Mouse (Mus musculus) telencephalon, adult 2 months (tissue): ENCODE data around the gene Enpp3.

Experiments
- DNase-seq: peaks from one replicate; pipeline ENCODE4 v3.0.0-alpha.2; 2011; ENCODE audit warnings: low read depth, low spot score

Gene Enpp3

DNA sequence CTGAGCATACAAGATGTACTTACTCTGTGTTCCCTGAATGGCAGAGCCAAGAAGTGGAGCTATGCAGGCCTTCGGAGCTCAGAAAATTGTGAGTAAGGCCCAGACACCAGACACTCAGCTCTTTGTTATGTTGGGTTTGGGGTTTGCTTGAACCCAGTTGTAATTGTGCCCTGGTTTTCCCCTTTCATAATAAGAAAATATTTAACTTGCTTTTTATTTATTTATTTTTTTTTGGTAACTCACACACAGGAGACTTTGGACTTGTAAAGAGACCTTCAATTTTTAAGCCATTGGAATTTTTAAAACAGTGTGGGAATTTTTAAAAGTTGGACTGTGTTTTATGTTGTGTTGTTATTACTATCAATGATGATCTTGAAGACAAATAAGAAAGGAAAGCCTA is at the start of gene Enpp3:
Enpp3 (minus strand) TSS at position 148 of the 400 bp plus-strand sequence.
- DNase-seq: no peak

DNA sequence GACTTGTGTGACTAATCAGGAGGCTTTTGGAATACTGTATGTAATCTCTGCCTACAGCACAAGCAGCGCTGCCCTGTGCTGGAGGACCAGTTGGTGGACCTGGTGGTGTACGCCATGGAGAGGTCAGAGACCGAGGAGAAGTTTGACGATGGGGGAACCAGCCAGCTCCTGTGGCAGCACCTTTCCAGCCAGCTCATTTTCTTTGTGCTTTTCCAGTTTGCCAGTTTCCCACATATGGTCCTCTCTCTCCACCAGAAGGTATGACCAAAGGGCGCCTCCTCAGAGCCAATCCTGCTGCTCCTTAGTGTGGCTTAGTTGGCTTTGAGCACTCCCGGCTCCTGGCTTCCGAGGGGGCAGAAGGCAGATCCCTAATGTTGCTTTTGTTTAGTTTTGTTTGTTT is 45.7 kb upstream of the Enpp3 start:
- no peak for DNase-seq

DNA sequence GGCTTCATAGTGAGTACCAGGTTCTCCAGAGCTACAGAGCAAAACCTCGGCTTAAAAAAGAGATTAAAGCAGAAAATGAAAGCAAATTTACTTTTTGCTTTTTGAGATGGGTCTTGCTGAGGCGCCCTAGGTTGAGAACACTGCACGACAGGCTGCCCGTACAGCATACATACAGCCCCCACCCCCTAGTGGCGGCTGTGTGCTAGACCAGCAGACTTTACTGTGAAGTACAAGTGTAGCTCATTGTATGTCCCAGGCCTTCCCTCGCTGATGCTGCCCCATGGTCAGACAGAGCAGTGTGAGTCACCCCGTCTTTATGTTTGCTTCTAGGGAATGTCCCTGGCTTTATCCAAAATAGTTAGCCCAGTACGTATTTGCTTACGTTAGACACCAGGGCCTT is 43.4 kb upstream of the Enpp3 start:
- DNase-seq: no peak

DNA sequence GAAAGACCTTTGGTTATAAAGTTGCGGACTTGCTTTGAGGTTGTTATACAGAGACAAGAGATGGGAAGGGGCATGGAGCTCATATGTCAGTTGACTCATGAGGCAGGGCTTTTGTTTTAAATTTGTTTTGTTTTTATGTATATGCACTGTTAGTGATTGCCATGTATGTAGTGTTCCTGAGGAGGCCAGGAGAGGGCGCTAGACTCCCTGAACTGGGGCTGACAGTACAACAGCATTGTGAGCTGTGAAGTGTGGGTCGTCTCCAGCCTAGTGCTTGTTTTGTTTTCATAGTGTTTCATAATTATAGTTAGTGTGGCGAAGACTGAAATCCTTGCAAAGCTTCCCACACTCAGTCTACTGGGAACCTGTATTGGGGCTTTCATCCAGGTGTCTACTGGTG is 31.0 kb upstream of the Enpp3 start:
- DNase-seq: no peak

DNA sequence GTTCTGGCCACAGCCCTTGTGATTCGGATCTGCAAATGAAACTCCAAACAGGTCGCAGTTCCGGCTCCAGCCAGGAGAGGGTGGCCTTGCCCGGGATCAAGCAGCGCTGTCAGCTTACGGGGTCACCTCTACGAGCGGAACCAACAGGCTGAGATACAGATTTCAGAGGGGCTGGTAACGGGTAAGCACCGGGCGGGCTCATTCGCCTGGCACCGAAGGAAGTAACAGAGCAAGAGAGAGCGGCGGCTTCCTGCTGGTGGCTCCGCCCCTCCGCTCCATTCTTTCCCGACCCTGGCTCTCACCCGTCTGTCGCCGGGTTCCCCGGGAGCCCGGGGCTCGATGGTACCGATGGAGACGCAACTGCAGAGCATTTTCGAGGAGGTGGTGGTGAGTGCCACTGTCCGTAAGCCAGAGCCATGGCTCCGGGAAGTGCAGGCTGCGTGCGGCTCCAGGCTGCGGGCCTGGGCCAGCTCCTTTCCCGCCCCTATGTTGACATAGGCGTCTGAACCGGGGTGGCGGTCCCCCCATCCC is 27.2 kb upstream of the Enpp3 start, which contains the start of gene Med23:
Med23 (plus strand) TSS at position 227 of the 531 bp plus-strand sequence.
- DNase-seq: peak; percentile 97

DNA sequence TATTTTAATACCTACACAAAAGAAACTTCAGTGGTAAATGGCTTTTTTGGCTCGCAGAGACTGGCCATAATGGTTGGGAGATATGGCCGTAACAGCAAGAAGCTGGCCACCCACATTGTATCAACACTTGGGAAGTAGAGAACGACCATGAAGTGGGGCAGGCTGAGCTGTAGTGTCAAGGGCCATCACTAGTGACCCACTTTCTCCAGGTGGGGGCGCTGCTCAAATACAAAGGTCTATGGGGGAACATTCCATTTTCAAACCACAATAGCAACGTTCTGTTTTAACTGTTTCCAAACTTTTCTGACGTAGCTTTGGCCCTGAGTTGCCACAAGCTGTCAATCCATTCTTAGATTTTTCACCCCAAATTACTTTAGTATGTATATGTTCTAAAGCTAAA is 21.8 kb upstream of the Enpp3 start:
- DNase-seq: no peak

DNA sequence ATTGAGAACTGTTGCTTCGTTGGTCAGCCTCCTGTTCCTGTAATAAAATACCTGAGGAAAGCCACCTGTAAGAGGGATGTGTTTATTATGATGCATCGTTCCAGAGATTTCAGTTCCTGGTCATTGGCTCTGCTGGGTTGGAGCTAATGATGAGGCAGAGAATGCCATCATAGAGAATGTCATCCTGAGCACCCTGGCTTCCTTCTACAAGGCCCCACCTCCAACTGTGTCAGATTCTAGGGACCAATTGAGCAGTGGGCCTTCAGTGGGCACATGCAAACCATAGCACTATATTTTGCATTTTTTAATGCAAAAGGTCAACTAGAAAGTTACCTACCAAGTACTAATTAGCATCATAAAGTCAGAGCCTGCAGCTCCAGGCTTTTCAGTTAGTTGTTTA is 20.5 kb upstream of the Enpp3 start:
- DNase-seq: no peak

DNA sequence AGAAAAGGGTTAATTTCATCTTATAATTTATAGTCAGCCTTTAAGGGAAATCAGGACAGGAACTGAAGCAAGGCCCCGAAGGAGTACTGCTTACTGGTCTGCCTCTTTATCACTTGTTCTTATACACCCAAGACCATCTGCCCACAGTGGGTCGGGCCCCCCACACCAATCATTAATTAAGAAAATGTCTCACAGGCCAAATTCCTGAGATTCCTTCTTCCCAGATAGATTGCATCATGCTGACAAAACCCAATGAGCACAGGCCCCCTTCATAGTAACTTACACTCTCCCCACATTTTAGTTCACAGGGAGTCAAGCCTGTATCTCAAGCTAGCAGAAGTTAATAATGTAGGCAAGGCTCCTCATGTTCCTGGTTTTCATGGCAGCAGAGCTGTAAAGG is 625 bp downstream of the Enpp3 start:
- no peak for DNase-seq

DNA sequence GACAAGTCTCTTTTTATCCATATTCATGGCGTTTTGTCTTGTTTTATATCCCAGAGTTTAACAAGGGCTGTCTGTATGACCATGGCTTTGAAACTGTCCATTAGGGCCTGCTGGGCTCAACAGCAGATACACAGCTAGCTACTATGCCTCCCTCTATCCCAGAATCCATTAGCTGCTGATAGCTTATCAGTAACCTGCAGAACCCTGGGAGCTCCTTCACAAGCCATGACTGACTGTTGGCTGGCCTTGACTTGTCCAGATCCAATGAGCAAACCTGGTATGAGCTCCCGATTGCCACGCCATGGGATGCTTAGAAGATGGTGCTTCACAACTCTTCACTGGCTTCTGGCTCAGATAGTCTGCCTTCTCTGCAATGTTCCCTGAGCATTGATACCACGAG is 1.8 kb downstream of the Enpp3 start:
- no peak for DNase-seq

DNA sequence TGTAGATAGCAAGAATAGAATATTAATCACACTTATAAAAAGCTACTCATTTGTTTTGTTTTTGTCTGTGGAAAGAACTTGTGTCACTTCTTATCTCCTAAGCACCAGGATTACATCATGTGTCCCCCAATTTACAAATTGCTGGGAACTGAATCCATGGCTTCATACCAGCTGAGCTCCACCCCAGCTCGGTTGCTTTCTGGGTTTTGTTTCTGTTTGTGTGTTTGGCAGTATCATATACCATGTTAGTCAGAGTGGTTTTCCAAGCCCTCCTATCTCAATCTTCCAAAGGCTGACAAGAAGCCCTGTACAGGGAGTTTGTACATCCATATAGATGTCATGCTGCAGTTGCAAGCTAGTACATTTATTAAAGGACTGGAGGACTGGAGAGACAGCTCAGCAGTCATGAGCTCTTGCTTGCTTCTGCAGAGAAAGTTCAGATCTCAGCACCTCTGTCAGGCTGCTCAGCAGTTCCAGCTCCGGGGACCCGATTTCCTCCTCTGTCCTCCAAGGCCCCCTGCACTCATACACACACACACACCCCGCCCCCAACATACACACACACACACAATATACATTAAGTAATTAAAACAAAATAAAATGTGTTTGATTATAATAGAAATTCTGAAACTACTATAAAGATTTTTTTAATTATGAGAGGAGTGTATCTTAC is 6.1 kb downstream of the Enpp3 start:
- DNase-seq: no peak

DNA sequence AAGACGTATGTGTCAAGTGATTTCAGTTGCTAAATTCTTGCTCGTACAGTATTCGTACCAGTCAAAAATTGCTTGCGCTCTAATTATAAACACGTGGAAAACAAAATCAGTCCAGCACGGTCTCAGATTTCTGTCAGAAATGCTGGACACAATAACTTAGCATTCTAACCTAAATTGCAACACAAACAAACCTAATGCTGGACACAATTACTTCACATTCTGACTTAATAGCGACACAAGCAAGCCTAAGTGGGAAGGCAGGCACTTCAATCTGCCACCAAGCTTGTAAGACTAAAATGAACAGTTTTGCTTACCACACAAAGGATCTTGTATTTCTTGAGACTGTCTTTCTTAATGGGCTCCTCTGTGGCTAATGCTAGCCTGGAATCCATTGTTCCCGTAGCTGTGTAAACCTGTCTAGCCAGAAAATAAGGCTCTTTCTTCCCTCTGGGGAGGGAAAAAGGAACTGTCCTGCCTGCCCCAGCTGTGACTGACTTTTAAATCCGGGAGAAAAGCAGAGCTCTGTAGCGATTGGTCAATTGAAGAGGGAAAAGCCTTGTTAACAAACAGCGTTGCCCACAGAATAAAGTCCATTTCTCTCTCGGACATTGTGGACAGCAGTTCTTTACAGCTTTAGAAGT is 6.8 kb downstream of the Enpp3 start:
- DNase-seq: no peak

DNA sequence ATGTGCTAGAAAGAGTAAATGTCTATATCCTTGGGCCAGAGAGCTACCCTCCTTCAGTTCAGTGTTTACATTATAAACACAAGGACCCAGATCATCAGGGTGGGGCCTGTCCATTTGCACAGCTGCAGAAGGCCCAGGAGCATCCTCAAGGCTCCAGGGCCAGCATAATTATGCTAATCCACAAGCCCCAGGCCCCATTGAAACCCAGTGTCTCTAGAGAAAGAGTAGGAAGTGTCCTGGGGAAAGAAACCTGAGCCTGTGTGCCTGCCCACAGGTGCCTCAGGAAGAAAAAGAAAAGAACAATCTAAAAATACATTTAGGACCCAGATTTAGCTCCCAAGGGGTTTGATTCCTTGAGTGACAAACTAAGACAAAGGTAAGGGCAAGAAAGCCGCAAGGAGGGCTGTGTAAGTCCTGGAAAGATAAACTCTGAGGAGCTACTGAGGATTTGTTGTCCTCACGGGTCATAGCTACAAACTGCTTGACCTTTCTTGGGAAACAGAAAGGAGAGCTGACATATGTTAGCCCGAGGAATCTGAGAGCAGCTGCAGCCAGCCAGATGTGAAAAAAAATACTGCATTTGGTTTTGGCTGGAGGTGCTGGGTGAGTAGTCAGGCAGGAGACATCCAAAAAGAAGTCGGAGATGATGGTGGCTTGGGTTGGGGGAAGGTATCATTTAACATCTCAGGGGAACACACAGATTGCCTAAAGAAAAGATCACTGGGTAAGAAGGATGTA is 7.8 kb downstream of the Enpp3 start:
- DNase-seq: no peak

DNA sequence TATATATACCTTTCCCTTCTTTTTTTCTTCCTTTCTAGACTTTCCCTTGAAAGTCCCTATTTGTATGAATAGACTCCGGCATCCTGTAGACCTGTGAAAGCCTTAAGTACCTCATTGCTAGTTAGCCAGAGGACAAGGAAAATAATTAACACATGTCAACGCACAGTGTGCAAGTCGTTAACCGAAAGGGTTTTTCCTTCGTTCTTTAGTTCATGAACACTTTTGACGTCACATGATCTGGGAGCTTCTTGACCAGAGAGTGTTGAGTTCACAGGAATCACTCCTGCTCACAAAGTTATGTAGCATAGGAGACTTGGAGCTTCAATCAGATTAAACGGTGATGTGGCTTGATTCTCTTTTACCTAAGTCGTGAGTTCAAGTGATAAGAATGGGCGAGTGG is 10.3 kb downstream of the Enpp3 start:
- no peak for DNase-seq

DNA sequence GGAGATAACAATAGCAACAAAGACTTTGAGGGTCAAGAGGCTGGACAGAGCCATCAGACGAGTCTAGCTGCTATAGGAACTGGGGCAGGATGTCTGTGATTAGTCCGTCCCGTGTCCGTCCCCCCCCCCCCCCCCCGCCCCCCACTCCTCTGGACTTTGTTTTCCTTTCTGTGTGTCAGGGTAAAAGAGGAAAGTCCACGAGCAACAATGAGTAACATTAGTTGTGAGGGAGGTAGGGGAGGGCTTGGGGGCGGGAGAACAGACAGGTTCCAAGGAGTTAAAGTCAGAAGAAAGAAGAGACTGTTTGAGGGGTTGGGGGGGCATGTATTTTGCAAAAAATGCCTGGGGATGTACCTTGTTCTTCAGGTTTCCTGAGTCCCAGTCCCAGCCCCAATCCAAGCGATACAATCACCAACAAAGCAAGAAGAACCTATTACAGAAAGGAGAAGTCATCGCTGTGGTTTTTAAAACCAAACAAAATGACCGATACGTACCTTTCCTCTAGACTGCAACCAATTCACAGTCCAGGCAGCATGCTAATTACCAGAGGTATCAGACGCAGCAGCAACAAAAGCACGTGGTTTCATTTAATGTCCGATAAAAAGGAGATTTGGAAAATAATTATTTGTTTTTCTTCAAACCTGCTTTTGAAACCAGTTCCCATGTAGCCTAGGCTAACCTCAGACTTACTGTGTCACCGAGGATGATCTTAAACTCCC is 11.1 kb downstream of the Enpp3 start:
- DNase-seq: no peak

DNA sequence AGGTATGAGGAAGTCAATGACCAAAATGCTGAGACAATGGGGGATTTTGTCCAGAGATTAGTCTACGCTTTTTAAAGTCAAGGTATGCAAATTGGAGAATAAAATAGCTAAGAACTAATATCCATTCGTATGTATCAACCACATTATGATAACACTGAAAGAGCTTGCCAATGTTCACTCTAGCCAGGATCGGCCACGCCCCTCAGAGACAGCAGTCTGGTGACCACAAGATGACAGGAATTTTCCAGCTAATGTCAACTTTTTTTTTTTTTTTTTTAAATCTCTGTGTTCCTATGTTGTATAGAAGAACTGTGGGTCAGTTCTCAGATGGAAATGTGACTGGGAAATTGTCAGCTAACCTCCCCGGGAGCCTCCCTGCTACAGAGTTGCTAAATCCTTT is 12.2 kb downstream of the Enpp3 start:
- no peak for DNase-seq

DNA sequence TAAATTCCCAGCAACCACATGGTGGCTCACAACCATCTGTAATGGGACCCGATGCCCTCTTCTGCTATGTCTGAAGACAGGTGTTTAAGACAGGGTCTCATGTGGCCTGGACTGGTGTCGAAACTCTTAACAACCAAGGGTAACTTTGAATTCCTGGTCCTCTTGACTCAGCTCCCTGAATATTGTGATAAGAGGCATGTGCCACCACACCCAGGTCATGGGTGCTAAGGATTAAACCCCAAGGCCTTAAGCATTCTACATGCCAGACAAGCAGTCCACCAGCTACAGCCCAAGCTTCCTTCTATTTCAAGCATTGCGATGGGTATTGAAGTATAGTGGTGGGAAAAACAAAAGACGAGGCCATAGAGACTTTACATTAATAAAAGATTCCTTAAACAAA is 14.5 kb downstream of the Enpp3 start:
- no peak for DNase-seq

DNA sequence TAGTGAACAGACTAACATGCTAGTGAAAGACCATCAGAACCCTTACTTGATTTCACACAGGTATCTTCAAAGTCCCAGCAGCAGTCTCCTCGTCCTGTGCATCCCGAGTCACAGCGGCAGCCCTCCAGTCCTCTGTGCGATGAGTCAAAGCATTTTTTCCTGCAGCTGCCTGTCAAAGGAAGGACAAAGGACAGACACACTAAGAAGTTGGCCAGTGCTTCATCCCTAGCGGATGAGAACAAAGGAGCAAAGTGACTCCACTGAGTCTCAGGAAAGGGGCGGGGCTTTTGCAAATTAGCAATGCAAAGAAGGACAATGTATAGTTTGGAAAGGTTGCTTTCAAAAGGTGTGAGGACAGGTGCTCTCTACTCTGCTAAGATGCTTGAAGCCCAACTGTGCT is 16.5 kb downstream of the Enpp3 start:
- DNase-seq: no peak

DNA sequence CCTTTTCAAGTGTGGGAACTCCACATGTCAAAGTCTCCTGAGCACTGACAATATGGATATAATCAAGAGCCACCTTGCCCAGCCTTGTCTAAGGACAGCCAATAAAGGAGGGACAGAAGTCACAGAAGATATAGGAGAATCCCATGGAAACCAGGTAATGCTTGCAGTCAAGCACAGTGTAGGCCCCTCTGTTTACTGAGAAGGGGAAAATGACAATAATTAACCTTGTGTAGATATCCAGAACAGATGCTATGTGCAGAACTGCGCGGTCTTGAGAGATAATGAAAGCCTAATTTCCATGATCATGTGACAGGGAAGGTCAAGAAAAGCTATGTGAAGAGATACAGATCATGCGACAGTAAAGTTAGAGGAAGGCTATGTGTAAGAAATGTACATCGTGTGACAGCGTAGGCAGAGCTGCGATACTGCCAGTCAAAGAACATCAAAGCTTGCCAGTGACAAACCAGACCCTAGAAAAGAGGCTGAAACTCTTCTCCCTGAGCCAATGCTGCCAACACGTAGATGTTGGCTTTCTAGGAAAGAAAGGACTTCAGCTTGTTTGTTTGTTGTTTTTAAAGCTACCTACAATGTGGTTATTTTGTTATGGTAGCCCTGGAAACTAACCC is 17.1 kb downstream of the Enpp3 start:
- DNase-seq: no peak

DNA sequence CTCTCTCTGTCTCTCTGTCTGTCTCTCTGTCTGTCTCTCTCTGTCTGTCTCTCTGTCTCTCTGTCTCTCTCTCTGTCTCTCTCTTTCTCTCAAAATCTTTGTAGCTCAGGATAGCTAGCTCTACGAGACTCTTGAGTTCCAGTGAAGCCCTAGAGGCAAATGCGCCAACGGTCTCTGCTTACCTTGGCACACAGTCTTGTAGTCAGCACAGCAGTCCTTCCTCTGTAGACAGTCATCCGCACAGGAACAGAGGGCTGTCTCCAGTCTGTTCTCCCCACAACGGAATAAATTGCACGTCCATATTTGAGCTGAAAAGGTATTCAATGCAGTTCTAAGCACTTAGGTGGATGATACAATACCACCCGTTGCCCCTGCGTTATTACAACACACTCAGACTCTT is 18.0 kb downstream of the Enpp3 start:
- DNase-seq: no peak

DNA sequence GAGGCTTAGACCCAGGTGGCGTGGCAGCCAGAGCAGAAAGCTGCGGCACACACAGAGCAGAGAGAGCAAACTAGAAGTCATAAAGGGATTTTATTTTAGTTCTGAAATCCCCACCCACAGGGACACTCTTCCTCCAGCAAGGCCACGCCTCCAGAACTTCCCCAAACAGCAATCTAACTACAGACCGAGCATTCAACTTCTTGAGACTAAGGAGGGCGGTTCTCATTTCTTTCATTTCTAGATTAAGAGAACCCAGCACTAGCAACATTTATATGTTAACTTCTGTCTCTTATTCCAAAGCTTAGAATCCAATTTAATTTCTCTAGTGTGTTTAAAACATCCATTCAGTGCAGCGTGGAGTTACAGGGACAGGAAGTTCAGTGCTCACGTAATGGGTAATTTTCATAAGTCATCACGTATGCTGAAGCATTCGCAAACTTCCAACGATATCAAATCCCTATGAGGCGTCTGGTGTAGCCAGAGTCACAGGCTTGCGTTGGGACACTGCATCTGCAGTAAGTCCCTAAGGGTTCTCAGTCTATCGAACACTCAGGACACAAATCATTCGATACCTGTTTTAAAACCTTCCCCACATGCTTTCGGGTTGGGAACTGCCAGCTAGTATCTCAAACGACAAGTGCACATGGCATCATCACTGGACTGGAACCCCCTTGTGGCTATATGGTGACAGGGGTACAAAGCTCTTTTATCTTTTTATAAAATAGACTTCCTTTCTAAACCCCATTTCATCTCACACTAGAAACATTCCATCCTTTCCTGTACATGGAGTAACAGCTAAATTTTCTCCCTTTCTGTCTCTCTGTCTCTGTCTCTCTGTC is 18.7 kb downstream of the Enpp3 start:
- DNase-seq: no peak

DNA sequence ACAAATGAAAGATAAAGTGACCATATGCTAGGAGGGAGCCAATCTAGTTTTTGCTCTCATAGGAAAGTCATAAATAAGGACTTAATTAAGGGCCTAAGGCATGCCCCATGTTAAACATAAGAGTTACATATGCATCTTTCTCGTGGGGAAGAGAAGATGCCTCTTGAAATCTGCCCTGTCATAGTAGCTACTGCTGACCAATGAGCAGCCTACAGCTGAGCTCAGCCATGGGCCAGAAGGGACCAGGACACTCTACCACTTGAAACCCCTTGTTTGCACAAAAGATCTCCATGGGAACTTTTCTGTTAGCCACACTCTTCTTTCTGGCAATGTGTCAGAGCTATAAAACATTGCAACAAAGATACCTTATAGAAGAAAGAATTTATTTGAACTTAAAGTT is 19.4 kb downstream of the Enpp3 start:
- no peak for DNase-seq
